Mouse (Mus musculus) myocyte (in vitro differentiated cells): ENCODE results near the gene Luc7l3.

Source experiments
- CEBPB ChIP-seq: IDR thresholded peaks from 2 replicates; pipeline ENCODE4 v1.6.1; 2011; ENCODE audit warnings: mild to moderate bottlenecking, moderate library complexity; ENCODE audit not compliant: poor library complexity, insufficient read depth, severe bottlenecking
- E2F4 ChIP-seq: IDR thresholded peaks from one replicate; pipeline ENCODE4 v1.6.1; 2011; ENCODE audit warnings: mild to moderate bottlenecking, control low read depth, moderate library complexity; ENCODE audit not compliant: insufficient read depth
- MAX ChIP-seq: IDR thresholded peaks from one replicate; pipeline ENCODE4 v1.6.1; 2011; ENCODE audit warnings: low read depth, mild to moderate bottlenecking, control low read depth
- MYOD1 ChIP-seq, 3 experiments: IDR thresholded peaks; one replicate each; pipeline ENCODE4 v1.6.1; 2011; ENCODE audit warnings: control low read depth in 2 of 3, low read depth in 2 of 3, mild to moderate bottlenecking in 2 of 3, moderate library complexity in 1 of 3; ENCODE audit not compliant: insufficient read length in 2 of 3, control insufficient read depth in 1 of 3
- MYOG ChIP-seq, 3 experiments: IDR thresholded peaks; one replicate each; pipeline ENCODE4 v1.6.1; 2011; ENCODE audit warnings: control low read depth in 2 of 3, low read depth in 2 of 3, mild to moderate bottlenecking in 2 of 3; ENCODE audit not compliant: insufficient read length in 2 of 3, control insufficient read depth in 1 of 3, insufficient read depth in 1 of 3
- POLR2A ChIP-seq: IDR thresholded peaks from one replicate; pipeline ENCODE4 v1.6.1; 2011; ENCODE audit warnings: low read depth, mild to moderate bottlenecking, control low read depth, moderate library complexity; ENCODE audit not compliant: insufficient read length
- POLR2AphosphoS2 ChIP-seq: IDR thresholded peaks from one replicate; pipeline ENCODE4 v1.6.1; 2011; ENCODE audit warnings: low read depth, control low read depth; ENCODE audit not compliant: insufficient read length
- REST ChIP-seq: IDR thresholded peaks from one replicate; pipeline ENCODE4 v1.6.1; 2011; ENCODE audit warnings: mild to moderate bottlenecking, control low read depth, moderate library complexity; ENCODE audit not compliant: insufficient read depth, insufficient read length
- SRF ChIP-seq: IDR thresholded peaks from one replicate; pipeline ENCODE4 v1.6.1; 2011; ENCODE audit warnings: low read depth; ENCODE audit not compliant: control insufficient read depth, insufficient read length
- TCF12 ChIP-seq: IDR thresholded peaks from one replicate; pipeline ENCODE4 v1.6.1; 2011; ENCODE audit warnings: mild to moderate bottlenecking, control low read depth; ENCODE audit not compliant: poor library complexity, insufficient read depth, severe bottlenecking
- USF1 ChIP-seq: IDR thresholded peaks from one replicate; pipeline ENCODE4 v1.6.1; 2011; ENCODE audit warnings: low read depth, mild to moderate bottlenecking, control low read depth, moderate library complexity

GRCm38 (mm10) chr11:94253691-94254090 is 68.1 kb downstream of the Luc7l3 start:
- TF ChIP-seq POLR2A (no peak), REST (no peak), CEBPB (no peak), E2F4 (no peak), USF1 (no peak), POLR2AphosphoS2 (no peak), MAX (no peak), TCF12 (no peak), SRF (no peak), MYOD1 (IDR thresholded peaks at IDR 0.05; ENCODE audit: control insufficient read depth in 1 of 3, insufficient read length in 2 of 3, low read depth in 2 of 3) (peak in 1 of 3 experiments; percentile 6), MYOG (IDR thresholded peaks at IDR 0.05; ENCODE audit: control insufficient read depth in 1 of 3, insufficient read depth in 1 of 3, insufficient read length in 2 of 3, low read depth in 2 of 3) (no peak)
